Mouse (Mus musculus) gastrocnemius, postnatal 36 days (tissue): Measurements from ENCODE around the gene Nck1. TPM values are rescaled to one million over a fixed set of nuclear protein-coding genes. Genes with fewer than 3 reads are reported as not detected.

Experiments used
- DNase-seq, 2 experiments: peaks; one replicate each; pipeline ENCODE4 v3.0.0; 2022
- intact Hi-C: fragments of 180-260 bp; cut with DNase I; formaldehyde crosslinking; loops from one replicate; pipeline ENCODE4 v1.15.1; 2025
- total RNA-seq, 2 experiments: library from RNA; stranded (reverse); gene quantifications; 2 replicates each; pipeline ENCODE4 v1.2.3; 2021

The Nck1 gene
- total RNA-seq, 2 experiments from 2014 or later = 26.3 to 27.3 TPM

- DNase-seq = no peak
- intact Hi-C loops = no loop called here
Measured at GRCm38 (mm10) chr9:100473361-100473760, 72.6 kb downstream of the Nck1 start.

- DNase-seq = no peak
- intact Hi-C loops = no loop called here
Measured at GRCm38 (mm10) chr9:100472931-100473330, 73.0 kb downstream of the Nck1 start.

DNA sequence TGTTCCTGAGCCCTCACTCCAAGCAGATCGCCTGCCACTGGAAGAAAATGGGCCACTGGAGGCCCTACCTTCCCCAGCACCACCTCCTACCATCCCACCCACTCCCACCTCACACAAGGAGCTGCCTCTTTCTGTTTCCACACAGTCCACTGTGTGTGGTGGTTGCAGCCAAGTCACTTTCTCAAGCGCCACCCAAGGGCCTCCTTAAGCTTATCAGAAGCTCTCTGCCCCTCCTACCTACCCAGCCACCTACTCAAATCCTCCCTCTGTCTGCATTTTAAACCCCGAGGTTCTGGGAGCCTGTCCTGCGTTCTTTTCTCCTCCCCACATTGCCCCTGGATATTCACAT is 74.4 kb downstream of the Nck1 start:
- no peak for DNase-seq
- intact Hi-C loops = no loop called here

GRCm38 (mm10) chr9:100470936-100471604 is 74.9 kb downstream of the Nck1 start:
- intact Hi-C loops = no loop called here
- DNase-seq = peak; percentile 85 to 87

DNA sequence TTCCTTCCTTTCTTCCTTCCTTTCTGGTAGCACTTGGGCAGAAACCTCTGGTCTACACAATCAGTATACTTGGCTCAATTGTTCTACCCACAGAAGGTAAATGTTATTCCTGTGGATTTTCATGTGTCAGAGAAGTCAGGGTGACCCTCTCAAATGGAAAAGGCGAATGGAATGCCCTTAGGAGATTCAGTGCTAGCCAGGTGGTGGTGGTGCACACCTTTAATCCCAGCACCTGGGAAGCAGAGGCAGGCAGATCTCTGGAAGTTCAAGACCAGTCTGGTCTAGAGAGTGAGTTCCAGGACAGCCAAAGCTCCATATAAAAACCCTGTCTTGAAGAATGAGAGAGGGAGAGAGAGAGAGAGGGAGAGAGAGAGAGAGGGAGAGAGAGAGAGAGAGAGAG is 75.7 kb downstream of the Nck1 start:
- intact Hi-C loops = no loop called here
- no peak for DNase-seq

DNA sequence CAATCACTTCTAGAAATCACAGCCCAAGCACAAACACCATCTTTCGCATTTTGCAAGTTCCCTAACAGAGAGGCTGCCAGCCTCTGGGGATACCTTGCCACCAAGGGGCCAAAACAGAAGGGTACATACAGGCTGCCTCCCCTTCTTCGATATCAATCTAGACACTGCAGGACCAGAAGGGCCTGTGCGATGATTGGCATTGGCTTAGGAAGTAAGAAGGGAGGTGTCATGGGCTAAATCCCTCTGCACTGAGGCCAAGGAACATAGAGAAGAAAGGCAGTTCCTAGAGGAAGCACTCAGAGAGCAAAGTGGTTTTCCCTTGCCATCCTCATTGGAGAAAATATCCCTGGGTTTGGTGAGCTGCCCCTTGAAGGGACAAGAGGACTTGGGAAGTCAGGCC is 76.3 kb downstream of the Nck1 start:
- no peak for DNase-seq
- intact Hi-C loops = no loop called here

DNA sequence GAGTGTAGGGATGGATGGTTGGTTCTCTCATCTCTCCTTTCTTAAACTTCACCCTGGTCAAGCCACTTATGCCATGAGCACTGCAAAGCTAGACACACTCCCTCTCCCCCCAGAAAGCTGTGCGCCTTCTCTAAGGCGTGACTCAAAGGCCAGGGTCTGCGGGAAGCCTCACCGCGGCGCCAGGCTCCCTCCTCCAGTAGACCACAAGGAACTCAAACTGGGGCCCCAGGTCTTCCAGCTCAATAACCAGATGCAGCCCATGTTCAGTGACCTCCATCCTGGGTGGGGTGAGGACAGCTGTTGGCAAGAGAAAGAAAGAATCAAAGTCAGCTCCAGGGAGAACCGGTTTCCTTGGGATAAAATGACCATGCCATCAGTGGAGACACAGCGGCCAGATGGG is 77.8 kb downstream of the Nck1 start:
- no peak for DNase-seq
- intact Hi-C loops = no loop called here

DNA sequence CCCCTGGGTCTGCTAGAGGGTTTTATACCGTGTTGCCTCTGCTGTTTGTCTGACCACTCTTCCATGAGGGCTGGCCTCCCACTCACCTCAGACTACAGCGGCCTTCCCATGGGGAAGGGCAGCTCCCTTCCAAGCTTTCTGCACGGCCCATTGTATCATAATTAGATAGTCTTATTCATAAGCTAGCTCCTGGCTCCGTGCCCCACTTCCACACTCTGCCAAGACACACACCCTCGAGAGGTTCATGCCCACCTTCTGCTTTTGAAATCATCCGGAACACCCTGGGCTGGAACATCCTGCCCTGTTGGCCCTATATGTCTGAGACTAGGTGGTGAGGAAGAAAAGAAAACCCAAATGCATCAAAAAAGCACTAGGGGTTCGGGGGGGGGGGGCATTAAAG is 78.3 kb downstream of the Nck1 start:
- intact Hi-C loops = no loop called here
- peak; percentile 64 to 78 for DNase-seq

GRCm38 (mm10) chr9:100466743-100467142 is 79.2 kb downstream of the Nck1 start:
- DNase-seq = no peak
- intact Hi-C loops = no loop called here

DNA sequence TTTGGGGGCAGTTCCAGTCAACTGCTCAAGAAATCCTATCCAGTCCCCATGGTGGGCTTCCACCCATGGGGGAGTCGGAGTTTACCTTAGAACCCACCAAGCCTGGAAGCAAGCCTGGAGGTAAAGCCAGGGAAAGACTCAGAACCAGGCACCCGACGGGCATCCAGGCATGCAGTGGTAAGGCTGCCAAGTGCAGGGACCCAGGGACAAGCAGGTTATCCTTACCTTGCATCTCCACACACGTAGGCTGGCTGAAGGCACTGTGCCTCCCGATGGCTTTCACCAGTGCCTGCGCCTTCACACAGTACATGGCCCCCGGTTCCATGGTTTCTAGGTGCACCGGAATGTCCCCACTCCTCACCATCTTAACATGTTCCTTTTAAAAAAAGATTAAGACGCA is 79.9 kb downstream of the Nck1 start:
- intact Hi-C loops = no loop called here
- DNase-seq = no peak

- no peak for DNase-seq
- intact Hi-C loops = no loop called here
Measured at GRCm38 (mm10) chr9:100465380-100465779, 80.6 kb downstream of the Nck1 start.

GRCm38 (mm10) chr9:100463771-100464170 is 82.2 kb downstream of the Nck1 start:
- intact Hi-C loops = no loop called here
- no peak for DNase-seq

DNA sequence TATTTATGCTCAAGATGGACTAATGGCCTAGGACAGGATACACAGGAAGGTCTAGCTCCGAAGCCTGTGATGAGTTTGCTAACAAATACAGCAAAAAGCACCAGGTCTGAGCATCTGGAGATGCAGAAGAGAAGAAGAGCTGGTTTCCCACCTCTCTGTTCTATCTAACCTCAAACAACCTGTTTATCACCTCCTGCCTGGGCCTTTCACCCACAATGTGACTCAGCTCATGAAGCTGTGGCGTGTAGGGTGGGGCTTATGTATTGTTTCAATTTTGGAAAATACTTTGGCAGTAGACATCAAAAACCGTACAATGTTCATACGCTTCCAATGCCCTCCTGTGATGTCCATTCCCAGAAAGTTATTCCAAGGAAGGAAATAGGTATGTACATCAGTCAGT is 83.8 kb downstream of the Nck1 start:
- DNase-seq = no peak
- intact Hi-C loops = no loop called here

DNA sequence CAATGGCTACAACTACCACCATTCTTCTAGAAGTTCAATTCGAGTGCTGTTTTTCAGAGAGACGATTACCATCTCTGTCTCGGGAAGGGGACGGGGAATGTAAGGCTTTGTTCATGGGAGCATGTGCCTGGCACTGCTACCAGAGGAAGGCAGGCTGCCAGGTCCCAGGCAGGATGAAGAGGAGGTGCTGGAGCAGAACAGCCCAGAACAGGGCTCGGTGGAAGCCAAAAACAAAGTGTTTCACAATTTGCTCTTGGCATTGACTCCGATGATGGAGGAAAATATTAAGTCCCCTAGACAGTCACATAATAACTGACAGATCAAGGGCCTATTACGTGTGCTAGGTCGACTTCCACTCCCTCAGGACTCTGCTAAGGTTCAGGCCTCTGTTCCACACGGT is 84.3 kb downstream of the Nck1 start:
- peak; percentile 45 to 57 for DNase-seq
- intact Hi-C loops = no loop called here

DNA sequence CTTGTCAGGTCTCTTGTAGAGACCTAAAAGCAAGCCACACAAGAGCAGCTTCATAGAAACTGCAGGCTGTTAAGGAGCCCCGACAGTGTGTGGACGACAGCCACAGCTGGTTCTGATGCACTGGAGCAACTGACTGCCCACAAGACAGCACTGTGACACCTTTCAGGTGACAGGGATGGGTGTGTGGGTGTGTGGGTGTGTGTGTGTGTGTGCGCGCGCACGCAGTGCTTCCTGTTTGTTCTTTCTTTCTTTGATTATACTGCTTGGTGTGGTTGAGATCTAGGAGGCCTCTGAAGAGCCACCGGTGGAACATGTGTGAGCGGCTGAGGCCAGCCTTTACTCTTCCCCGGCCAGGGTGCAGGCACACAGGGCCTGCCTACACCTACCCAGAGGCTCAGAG is 85.7 kb downstream of the Nck1 start:
- DNase-seq = no peak
- intact Hi-C loops = no loop called here

GRCm38 (mm10) chr9:100457971-100458681 is 87.8 kb downstream of the Nck1 start:
- no peak for DNase-seq

GRCm38 (mm10) chr9:100454664-100454993 is 91.3 kb downstream of the Nck1 start:
- intact Hi-C loops = loop anchor here (1.0 to 5.0 kb wide), 3 partner anchors 40 to 463 kb away; no protein-coding TSS in a partner anchor
- no peak for DNase-seq

More at GRCm38 (mm10) chr9:100457971-100458681, 87.8 kb downstream of the Nck1 start:
- intact Hi-C loops = no loop called here

DNA sequence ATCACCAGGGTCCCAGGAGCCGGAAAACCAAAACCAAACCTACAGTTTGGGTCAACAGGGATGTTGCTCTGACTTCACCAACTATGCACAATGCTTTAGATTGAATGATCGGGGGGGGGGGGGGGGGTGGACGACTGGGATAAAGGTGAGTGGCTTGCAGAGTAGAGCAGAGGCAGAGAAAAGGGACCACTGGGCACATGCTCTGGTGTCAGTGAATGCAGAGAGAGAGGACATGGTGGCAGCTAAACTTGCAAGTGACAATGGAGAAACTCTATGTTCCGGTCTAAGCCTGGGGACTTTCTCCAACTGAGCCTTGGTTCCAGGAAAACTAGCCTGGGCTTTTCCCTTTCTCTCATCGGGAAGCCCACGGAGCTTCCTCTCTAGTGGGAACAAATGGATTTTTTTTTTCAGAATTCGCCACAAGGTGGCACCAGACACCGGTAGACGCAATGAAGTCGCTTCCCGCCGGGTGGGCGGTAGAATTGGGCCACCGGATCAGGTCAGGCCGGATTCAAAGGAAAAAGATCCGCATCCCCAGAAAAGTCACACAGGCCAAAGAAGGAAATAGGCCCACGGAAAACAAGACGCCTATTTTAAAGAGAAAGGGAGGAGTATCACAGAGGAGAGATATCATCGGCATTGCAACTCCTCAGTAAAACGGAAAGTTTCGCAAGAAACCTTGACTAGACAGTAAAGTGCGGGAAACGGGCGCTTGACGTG is 91.8 kb downstream of the Nck1 start:
- DNase-seq = peak; percentile 62 to 73
- intact Hi-C loops = loop anchor here (1.0 to 5.0 kb wide), 3 partner anchors 40 to 463 kb away; no protein-coding TSS in a partner anchor

- DNase-seq = no peak
- intact Hi-C loops = loop anchor here (5.0 kb wide), 1 partner anchor 465 kb away; no protein-coding TSS in a partner anchor
Measured at GRCm38 (mm10) chr9:100452432-100452831, 93.5 kb downstream of the Nck1 start.

- intact Hi-C loops = loop anchor here (5.0 kb wide), 1 partner anchor 599 kb away; no protein-coding TSS in a partner anchor
- peak; percentile 57 to 59 for DNase-seq
Measured at GRCm38 (mm10) chr9:100446059-100446686, 99.8 kb downstream of the Nck1 start.
